Mouse (Mus musculus): ENCODE results near the gene AA467197. TPM values are rescaled to one million over a fixed set of nuclear protein-coding genes. Genes with fewer than 3 reads are reported as not detected.

AA467197 gene
- total RNA-seq, 4 experiments from 2014 or later, result 0.54 to 0.91 (median 0.82) TPM

Small RNA genes lying within 50 kb of the gene (microRNA-seq; reads per million reads assigned to microRNA genes)
- gene Mir147, result 2.2 to 6.1 reads per million in 2 experiments

Other genes starting within 250 kb of the AA467197 start
- gene Slc28a2, start 210.5 kb upstream of the AA467197 start, total RNA-seq (2022), result 1 to 10 TPM in 1 of 4 experiments, under 1 TPM in 3; 0.19 to 1.3 (median 0.56) TPM
- under 1 TPM in 1 of 4 experiments, not detected in 3; 0.09 TPM for gene Gm14085, start 152.0 kb upstream of the AA467197 start, total RNA-seq (2022)
- gene Gatm, start 25.7 kb upstream of the AA467197 start, total RNA-seq (2022), result 100 to 1,000 TPM in 1 of 4 experiments, 10 to 100 TPM in 3; 91.7 to 100 (median 94.8) TPM
- 10 to 100 TPM; 30.2 to 35.3 (median 33.0) TPM for gene Slc30a4, start 65.7 kb downstream of the AA467197 start, total RNA-seq (2022)
- 10 to 100 TPM; 19.5 to 24.1 (median 21.1) TPM for gene Bloc1s6, start 101.5 kb downstream of the AA467197 start, total RNA-seq (2022)
- gene Sqor, start 128.3 kb downstream of the AA467197 start, total RNA-seq (2022), result 10 to 100 TPM in 1 of 4 experiments, 1 to 10 TPM in 3; 7.8 to 14.8 (median 8.1) TPM